Mouse (Mus musculus) kidney, postnatal 0 days (tissue): Measurements from ENCODE around the gene Tmcc3. TPM values are rescaled to one million over a fixed set of nuclear protein-coding genes. Genes with fewer than 3 reads are reported as not detected.

ENCODE experiments used
- ATAC-seq: fragments of 200-750 bp; cut with Nextera tagmentation; replicated peaks from 2 replicates; pipeline ENCODE4 v1.8.0; 2017; ENCODE audit warnings: low read depth, moderate number of reproducible peaks, moderate TSS enrichment, moderate library complexity; ENCODE audit not compliant: low FRiP score
- DNase-seq: peaks from one replicate; pipeline ENCODE4 v3.0.0-alpha.2; 2016; ENCODE audit warnings: low spot score
- H3K27ac ChIP-seq: fragments of 300-500 bp; sonication (generic); 2 replicates; pipeline ENCODE4 v1.5.1; 2014; ENCODE audit warnings: mild to moderate bottlenecking
- H3K27me3 ChIP-seq: fragments of 300-500 bp; sonication (generic); 2 replicates; pipeline ENCODE4 v1.6.1; 2014; ENCODE audit warnings: low read length, mixed read lengths; ENCODE audit not compliant: insufficient read depth
- H3K36me3 ChIP-seq: fragments of 300-500 bp; sonication (generic); 2 replicates; pipeline ENCODE4 v1.6.1; 2014; ENCODE audit warnings: low read length, mixed read lengths; ENCODE audit not compliant: insufficient read depth
- H3K4me1 ChIP-seq: fragments of 300-500 bp; sonication (generic); replicated peaks from 2 replicates; pipeline ENCODE4 v1.6.1; 2014; ENCODE audit warnings: antibody characterized with exemption, low read length, mixed read lengths; ENCODE audit not compliant: insufficient read depth
- H3K4me2 ChIP-seq: fragments of 300-500 bp; sonication (generic); 2 replicates; pipeline ENCODE4 v1.6.1; 2014; ENCODE audit warnings: mild to moderate bottlenecking, low read length, moderate library complexity, mixed read lengths
- H3K4me3 ChIP-seq: fragments of 300-500 bp; sonication (generic); replicated peaks from 2 replicates; pipeline ENCODE4 v1.5.1; 2014; ENCODE audit warnings: low read depth, low read length
- H3K9ac ChIP-seq: fragments of 300-500 bp; sonication (generic); 2 replicates; pipeline ENCODE4 v1.6.1; 2014; ENCODE audit warnings: low read depth, low read length
- H3K9me3 ChIP-seq: fragments of 300-500 bp; sonication (generic); replicated peaks from 2 replicates; pipeline ENCODE4 v1.6.1; 2016; ENCODE audit warnings: low read length, inconsistent platforms, mixed read lengths
- CTCF ChIP-seq: IDR thresholded peaks from 2 replicates; pipeline ENCODE4 v1.5.1; 2016; ENCODE audit warnings: antibody characterized with exemption, low read depth, mild to moderate bottlenecking, moderate library complexity
- WGBS: fragments of 180-500 bp; shearing (Covaris S2); extraction: QIAGEN DNeasy Blood & Tissue Kit; methylation state at CpG from one replicate; pipeline ENCODE4 v1.1.7; 2014; 5-methylcytosine and 5-hydroxymethylcytosine counted together
- polyA plus RNA-seq: library from polyadenylated mRNA; unstranded; fragments of >200 nt; fragmentation: Nextera tagmentation; extraction: Ambion mirVana; gene quantifications from 2 replicates; pipeline ENCODE4 v1.2.1, GENCODE M21; 2015

Gene Tmcc3
- polyA plus RNA-seq, 1 experiment from 2014 or later = 7.9 TPM

GRCm38 (mm10) chr10:94347296-94347695 lies 35.5 kb downstream of the Tmcc3 start:
- 89% methylated on average over 10 of the region's 10 CpGs for WGBS
- DNase-seq = no peak
- no peak overlapping the region for H3K9ac ChIP-seq

GRCm38 (mm10) chr10:94347959-94348358 lies 36.2 kb downstream of the Tmcc3 start:
- no peak for TF ChIP-seq CTCF
- no peak for ATAC-seq
- no peaks in the 10 kb centered on the region for H3K4me1 ChIP-seq
- no peaks in the 10 kb centered on the region for H3K9me3 ChIP-seq
- no peak overlapping the region for H3K27ac ChIP-seq
- H3K36me3 ChIP-seq = no peaks in the 10 kb centered on the region
- no peak overlapping the region for H3K4me3 ChIP-seq
- no peak for DNase-seq
- 97% methylated on average over 10 of the region's 10 CpGs for WGBS
- H3K9ac ChIP-seq = no peak overlapping the region
- H3K27me3 ChIP-seq = no peaks in the 10 kb centered on the region
- H3K4me2 ChIP-seq = no peak overlapping the region

More at GRCm38 (mm10) chr10:94347296-94347695, 35.5 kb downstream of the Tmcc3 start:
- Histone ChIP-seq H3K27ac (no peak overlapping the region), H3K9me3 (no peaks in the 10 kb centered on the region), H3K4me2 (no peak overlapping the region), H3K36me3 (no peaks in the 10 kb centered on the region), H3K4me1 (no peaks in the 10 kb centered on the region), H3K27me3 (no peaks in the 10 kb centered on the region), H3K4me3 (no peak overlapping the region)
- no peak for TF ChIP-seq CTCF
- ATAC-seq = no peak

GRCm38 (mm10) chr10:94350207-94350606 lies 38.5 kb downstream of the Tmcc3 start:
- WGBS = 74% methylated on average over 5 of the region's 5 CpGs
- DNase-seq (no peak), ATAC-seq (no peak)
- Histone ChIP-seq H3K9me3 (no peaks in the 10 kb centered on the region), H3K27ac (no peak overlapping the region), H3K9ac (no peak overlapping the region), H3K36me3 (no peaks in the 10 kb centered on the region), H3K4me2 (no peak overlapping the region), H3K4me1 (no peaks in the 10 kb centered on the region), H3K4me3 (no peak overlapping the region), H3K27me3 (no peaks in the 10 kb centered on the region)
- TF ChIP-seq CTCF = no peak

GRCm38 (mm10) chr10:94350896-94351661 lies 39.3 kb downstream of the Tmcc3 start:
- 49% methylated on average over 11 of the region's 11 CpGs for WGBS
- H3K9me3 ChIP-seq = no peaks in the 10 kb centered on the region

GRCm38 (mm10) chr10:94352172-94352876 lies 40.6 kb downstream of the Tmcc3 start:
- Histone ChIP-seq H3K9me3 (no peaks in the 10 kb centered on the region), H3K27me3 (no peaks in the 10 kb centered on the region), H3K4me2 (no peak overlapping the region), H3K4me3 (no peak overlapping the region), H3K4me1 (no peaks in the 10 kb centered on the region), H3K27ac (no peak overlapping the region), H3K9ac (no peak overlapping the region), H3K36me3 (no peaks in the 10 kb centered on the region)
- no peak for TF ChIP-seq CTCF
- 91% methylated on average over 7 of the region's 7 CpGs for WGBS
- DNase-seq (no peak), ATAC-seq (no peak)

More at GRCm38 (mm10) chr10:94350896-94351661, 39.3 kb downstream of the Tmcc3 start:
- H3K9ac ChIP-seq = no peak overlapping the region
- H3K4me1 ChIP-seq = no peaks in the 10 kb centered on the region
- no peaks in the 10 kb centered on the region for H3K27me3 ChIP-seq
- no peak overlapping the region for H3K4me3 ChIP-seq
- no peaks in the 10 kb centered on the region for H3K36me3 ChIP-seq
- ATAC-seq (no peak), DNase-seq (no peak)
- no peak for TF ChIP-seq CTCF
- no peak overlapping the region for H3K4me2 ChIP-seq
- H3K27ac ChIP-seq = no peak overlapping the region

- no peaks in the 10 kb centered on the region for H3K27me3 ChIP-seq
- ATAC-seq (no peak), DNase-seq (no peak)
- no peaks in the 10 kb centered on the region for H3K36me3 ChIP-seq
- no peak for TF ChIP-seq CTCF
- H3K4me1 ChIP-seq = no peaks in the 10 kb centered on the region
- H3K4me3 ChIP-seq = no peak overlapping the region
- H3K27ac ChIP-seq = no peak overlapping the region
- no peaks in the 10 kb centered on the region for H3K9me3 ChIP-seq
- H3K4me2 ChIP-seq = no peak overlapping the region
- no peak overlapping the region for H3K9ac ChIP-seq
- WGBS = 85% methylated on average over 9 of the region's 9 CpGs
Measured at GRCm38 (mm10) chr10:94352877-94353853, 41.4 kb downstream of the Tmcc3 start.
